Mouse (Mus musculus): Measurements from ENCODE around the gene Acsl5.

The Acsl5 gene
- long read RNA-seq, experiment 1, full-length matches to known transcripts, result 27 of 34 reads
- long read RNA-seq, experiment 1, partial matches to known transcripts, result 7 of 34 reads
- long read RNA-seq, experiment 1, other reads (novel, unspliced or antisense), result 0 of 34 reads
- long read RNA-seq, experiment 2, full-length matches to known transcripts, result 24 of 28 reads
- long read RNA-seq, experiment 2, partial matches to known transcripts, result 2 of 28 reads
- long read RNA-seq, experiment 2, other reads (novel, unspliced or antisense), result 2 of 28 reads

DNA sequence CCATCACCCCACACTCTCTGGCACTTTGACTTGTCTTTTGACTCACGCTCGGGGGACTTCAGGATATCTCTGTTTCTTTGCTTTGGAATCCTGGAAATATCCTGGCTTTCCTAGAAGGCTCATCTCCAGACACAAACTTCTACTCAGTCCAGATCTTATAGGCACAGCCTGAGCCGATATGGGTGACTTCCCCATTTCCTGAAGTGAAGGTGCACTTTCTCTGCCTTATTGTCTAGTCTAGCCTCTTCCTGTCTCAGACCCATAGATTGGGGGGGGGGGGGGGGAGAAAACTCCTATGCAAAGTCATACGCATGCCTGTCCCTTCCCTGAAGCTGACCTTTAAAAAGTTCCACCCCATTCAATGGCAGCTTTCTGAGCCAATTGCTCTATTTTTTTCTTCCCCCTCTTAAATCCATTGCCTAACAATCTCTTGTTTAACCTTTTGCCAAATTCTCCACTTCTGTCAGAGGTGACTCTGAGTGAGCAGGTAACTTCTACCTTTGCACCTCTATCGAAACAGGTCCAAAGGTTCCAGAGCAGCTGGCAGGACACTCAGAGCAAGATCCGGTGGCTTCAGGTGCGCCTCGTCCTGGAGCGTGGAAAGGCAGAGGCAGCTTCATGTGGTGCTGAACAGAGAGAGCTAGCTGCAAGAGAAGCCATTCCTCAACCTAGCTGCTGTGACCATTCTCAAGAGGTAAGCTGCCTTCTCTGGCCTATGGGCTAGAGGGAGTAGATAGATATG is at the start of gene Acsl5:
Gene Acsl5 (plus strand): TSS at position 556 of the 742 bp plus-strand sequence.
- intact Hi-C loops (cut with DNase I), result no loop called here

DNA sequence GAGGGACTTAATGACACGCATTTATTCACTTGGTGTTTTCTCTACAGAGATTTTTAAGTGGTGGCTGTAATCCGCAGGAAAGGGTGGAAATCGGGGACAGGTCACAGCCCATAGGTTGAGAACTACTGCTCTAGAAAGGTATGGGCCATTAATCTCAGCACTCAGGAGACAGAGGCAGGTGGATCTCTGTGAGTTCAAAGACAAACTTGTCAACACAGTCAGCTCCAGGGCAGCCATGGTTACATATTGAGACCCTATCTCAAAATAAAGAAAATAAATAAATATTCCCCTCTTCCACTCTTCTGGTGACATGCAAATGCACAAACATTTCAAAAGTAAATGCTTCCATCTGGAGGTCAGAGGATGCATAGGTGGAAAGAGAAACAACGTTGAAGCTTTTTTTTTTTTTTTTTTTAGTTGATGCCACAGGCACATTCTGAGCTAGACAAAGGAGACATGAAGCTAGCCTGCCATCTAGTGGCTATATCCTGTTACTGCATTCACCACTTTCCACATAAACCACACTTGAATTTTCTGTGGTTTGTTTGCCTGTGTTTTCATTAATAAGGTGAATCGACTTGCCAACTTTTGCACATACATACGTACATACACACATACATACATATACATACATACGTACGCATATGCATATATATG is 45.1 kb upstream of the Acsl5 start:
- intact Hi-C loops (cut with DNase I), result loop anchor here (5.0 kb wide), 1 partner anchor 1164 kb away; the partner anchor contains the start of gene Adra2a

DNA sequence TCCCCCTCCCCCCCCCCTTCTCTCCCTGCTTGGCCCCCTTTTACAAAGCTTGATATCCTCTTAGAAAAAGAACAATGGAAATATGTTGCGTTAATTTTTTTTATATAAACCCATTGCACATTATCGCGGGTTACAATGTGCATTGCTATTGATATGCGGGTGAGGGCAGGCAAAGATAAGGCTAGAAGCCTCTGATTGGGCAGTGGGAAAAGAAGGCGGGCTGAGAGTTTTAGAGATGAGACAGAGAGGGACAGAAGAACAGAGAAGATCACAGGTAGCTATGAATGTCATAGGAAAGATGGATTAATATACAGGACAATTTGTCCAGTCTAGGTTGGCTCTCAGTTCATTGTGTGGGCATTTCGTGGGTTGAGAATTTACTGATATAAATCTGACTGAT is 44.5 kb upstream of the Acsl5 start:
- intact Hi-C loops (cut with DNase I), result loop anchor here (5.0 kb wide), 1 partner anchor 1165 kb away; the partner anchor contains the start of gene Adra2a

DNA sequence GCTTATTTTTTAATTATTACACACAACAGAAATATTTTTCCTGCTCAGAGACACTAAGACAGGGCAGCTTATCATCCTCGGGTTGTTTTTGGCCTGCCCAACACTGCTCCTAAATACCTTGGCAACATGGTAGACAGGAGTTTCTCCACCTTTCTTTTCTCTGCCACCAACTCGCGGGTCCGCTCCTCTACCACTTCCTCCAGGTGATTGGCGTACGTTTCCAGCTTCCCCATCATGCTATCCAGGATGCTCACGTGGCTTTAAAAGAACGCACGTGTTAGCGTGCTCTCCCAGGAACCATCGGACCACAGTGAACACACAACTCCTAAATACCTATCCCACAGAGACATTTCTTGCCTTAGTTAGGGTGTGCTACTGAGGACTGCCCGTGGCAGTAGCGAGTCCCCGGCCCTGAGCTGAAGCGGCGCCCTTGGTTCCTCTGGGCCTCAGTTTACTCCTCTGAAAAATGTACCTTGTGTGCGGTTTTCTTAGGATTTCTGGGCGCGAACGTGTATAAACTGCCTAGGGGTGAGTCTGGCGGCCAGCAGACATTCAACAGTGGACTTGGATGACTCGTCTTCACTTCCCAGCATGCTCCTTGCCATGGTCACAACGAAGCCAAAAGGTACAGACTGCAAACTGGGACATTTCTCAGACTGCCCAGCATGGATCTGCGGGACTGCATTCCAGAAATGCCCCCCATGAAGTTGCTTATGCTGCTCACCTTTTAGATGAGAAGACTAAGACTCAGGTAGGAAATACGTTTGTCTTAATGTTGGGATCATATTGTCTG is 43.8 kb upstream of the Acsl5 start:
- intact Hi-C loops (cut with DNase I), result loop anchor here (5.0 kb wide), 1 partner anchor 1166 kb away; the partner anchor contains the start of gene Adra2a

DNA sequence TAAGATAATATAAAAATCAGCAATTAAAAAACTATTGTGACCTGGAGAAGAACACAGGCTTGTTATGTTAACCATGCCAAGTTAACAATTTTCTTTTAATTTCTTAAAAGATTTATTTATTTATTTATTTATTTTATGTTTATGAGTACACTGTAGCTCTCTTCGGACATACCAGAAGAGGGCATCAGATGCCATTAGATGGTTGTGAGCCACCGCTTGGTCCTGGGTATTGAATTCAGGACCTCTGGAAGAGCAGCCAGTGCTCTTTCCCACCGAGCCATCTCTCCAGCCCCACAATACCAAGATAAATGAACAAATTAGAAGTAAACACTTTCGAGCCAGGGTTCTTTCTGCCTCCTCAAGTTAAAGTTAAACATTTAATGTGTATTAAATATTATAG is 43.1 kb upstream of the Acsl5 start:
- intact Hi-C loops (cut with DNase I), result loop anchor here (5.0 kb wide), 1 partner anchor 1166 kb away; the partner anchor contains the start of gene Adra2a

DNA sequence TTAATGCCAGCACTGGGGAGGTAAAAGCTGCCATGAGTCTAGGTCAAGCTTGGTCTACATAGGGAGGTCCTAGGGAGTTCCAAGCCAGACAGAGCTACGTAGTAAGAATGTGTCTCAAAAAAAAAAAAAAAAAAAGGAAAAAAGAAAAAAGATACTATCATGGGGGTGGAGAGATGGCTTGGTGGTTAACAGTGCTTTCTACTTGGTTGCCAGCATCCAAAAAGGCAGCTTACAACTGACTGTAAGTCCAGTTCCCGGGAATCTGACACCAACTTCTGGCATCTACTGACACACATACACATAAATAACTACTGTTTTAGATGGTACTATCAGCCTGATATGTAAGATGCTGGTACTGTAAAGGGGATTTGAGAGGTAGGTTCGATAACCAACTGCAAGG is 42.7 kb upstream of the Acsl5 start:
- intact Hi-C loops (cut with DNase I), result loop anchor here (5.0 kb wide), 1 partner anchor 1167 kb away; the partner anchor contains the start of gene Adra2a

DNA sequence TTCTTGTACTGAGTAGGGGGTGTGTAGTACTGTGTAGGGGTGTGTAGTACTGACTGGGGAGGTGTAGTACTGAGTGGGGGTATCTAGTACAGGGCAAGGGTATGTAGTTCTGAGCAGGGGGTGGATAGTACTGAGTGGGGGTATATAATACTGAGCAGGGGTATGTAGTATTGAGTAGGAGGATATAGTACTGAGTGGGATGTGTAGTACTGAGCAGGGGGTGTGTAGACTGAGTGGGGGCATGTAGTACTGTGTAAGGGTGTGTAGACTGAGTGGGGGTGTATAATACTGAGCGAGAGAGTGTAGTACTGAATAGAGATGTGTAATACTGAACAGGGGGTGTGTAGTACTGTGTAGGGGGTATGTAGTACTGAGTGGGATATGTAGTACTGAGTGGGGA is 40.0 kb upstream of the Acsl5 start:
- intact Hi-C loops (cut with DNase I), result no loop called here

DNA sequence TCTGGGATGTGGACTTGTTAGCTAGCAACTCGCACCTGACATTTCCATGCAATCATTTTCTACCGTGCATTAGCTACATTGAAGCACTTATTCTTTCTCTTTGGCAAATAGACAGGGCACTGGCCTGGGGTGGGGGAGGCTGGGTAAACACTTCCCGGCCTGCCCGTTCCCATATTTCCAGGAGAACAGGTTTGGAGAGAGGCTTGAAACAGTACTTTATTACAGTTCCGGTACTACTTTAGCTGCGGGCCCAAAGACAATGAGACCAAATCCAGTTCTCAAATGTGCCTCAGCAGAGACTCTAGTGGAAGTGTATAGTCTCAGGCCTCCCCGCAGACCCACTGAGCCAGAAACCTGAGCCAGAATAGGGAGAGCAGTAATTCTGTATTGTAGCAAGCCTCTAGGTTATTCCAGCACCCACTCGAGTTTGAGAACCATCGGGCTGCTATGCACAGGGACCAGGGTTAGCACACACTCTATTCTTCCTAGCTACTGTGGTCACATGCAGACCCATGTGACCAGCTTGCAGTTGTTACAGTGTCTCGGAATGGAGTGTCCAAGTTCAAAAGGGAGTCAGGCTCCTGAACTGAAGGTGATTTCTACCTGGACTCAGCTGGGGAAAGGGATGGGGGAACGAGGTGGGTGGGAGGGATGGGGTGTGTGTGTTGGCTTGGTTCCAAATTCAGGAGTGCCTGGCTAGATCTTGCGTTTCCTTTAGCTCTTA is 38.0 kb upstream of the Acsl5 start:
- intact Hi-C loops (cut with DNase I), result no loop called here

DNA sequence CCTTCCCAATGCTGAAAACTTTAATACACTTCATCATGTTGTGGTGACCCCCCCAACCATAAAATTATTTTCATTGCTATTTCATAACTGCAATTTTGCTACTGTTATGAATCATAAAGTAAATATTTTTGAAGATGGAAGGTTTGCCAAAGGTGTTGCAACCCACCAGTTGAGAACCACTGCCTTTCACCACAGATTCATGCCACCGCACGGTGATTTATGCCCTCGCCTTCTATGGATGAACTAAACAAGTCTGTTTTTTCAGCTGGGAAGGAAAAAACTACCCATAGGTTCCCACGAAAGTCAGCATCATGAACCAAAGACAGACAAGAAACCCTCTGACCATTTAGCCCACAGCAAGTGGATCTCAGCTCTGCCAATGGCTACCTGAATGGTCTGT is 34.9 kb upstream of the Acsl5 start:
- intact Hi-C loops (cut with DNase I), result no loop called here

DNA sequence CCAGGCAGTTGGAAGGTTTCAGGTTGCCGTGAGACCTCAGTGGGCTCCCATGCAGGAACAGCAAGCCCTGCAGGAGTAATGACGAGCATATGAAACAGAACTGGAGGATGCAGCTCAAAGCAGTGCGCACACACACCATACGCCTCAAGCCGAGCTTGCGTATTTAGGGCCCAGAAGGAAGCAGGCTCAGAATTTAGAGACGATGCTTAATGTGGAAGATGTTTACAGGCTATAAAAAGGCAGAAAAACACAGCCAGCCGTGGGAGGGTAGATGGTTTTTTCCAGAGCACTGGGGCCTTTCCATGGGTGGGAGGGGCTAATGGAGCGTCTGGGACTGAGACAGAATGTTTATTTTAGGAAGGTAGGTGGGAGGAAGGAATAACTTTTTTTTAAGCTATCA is 34.4 kb upstream of the Acsl5 start:
- intact Hi-C loops (cut with DNase I), result no loop called here

DNA sequence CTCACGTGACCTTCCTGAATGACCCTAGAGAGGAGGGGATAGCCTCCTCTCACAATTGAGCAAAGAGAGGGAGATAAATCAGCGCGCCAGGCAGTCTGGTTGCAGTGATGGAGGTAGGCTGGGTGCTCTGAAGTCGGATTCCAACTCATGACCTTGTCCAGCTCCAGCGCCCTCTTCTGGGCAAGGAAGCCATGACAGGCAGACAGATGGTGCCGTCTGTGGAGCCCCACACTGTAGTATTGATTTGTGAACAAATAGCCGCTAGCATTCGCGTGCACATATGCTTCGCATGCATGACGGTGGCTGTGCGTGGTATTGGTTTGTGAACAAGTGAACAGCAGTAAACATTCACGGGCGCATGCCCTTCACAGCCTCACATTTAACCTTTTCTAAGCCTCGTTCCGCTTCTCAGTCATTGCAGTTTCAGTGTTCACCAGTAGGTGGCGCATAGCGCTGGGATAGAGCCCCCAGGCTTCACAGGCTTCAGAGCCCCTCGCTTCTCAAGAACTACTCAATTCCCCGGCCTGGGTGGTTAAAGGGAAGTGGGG is 33.5 kb upstream of the Acsl5 start:
- intact Hi-C loops (cut with DNase I), result loop anchor here (2.0 kb wide), 1 partner anchor 87 kb away; no protein-coding TSS in a partner anchor

DNA sequence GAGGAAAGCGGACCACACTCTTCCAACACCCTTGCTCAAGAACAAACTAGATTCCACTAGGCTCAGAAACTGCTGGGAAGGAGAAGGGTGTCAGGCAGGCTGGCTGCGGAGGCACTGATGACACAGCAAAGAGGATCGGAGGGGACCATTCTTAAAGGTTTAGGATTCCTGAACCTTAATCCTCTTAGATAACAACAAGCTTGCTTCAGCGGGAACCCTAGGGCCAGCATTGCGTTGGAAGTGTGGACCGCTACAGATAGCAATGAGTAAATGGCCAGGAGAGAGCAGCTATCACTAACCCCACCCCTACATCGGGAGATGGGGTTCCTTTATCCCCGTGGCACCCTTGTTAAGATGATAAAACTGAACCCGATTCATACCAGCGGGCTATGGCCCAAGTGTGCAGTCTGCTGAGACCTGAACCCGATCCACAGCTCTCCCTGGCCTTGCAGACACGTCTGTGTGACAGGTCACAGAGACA is 33.0 kb upstream of the Acsl5 start:
- intact Hi-C loops (cut with DNase I), result loop anchor here (2.0 kb wide), 1 partner anchor 86 kb away; no protein-coding TSS in a partner anchor

DNA sequence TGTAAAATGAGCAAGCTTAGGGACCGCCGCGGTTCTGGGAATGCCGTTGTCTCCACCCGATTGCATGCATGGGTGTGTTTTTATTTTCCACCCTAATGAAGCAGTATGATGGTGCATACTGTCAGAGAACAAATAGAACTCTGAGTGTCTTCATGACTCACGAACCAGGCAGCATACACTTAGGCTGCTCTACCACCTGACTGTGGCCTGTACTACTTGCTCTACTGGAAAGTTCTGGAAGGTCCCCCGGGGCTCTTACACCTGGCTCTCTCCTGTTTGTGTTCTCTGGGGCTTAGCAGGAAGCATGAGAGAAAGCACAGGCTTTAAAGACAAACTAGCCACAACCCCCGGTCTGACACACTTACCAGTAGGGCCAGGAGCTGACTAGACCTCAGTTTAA is 32.4 kb upstream of the Acsl5 start:
- intact Hi-C loops (cut with DNase I), result loop anchor here (2.0 kb wide), 1 partner anchor 85 kb away; no protein-coding TSS in a partner anchor

DNA sequence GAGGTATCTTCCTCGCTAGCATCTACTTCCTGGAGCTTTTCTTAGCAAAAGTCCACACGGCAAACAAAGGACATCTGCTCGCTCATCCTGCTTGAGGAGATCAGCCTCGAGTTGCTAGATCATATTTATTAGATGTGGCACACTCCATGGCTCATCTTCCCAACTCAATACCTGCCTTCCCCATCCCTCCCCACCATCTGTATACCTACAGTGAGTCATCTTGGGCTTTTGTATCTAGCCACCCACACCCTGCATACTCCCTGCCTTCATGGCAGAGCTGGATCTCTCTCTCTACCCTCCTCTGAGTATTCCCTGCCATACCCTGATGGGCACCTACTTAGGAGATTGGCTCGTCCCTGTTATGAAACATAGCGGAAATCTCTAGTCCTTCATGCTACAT is 30.5 kb upstream of the Acsl5 start:
- intact Hi-C loops (cut with DNase I), result loop anchor here (5.0 kb wide), 1 partner anchor 41 kb away; no protein-coding TSS in a partner anchor

DNA sequence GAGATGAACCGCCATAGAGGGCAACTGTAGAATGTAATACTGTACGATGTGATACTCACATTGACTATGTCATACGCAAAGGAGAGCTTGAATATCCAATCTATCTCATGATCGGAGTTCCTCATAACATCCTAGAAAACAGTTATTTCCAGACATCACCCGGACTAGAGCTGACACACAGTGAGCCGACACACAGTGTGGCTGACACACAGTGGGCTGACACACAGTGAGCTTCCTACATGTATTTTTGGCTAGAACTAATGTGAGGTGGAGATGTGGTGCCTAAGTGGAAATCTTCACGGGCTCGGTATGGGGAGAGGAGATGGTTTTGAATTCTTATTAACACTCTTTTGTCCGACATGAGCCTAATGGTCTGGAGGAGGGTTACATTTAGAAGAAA is 29.5 kb upstream of the Acsl5 start:
- intact Hi-C loops (cut with DNase I), result loop anchor here (5.0 kb wide), 1 partner anchor 40 kb away; no protein-coding TSS in a partner anchor

DNA sequence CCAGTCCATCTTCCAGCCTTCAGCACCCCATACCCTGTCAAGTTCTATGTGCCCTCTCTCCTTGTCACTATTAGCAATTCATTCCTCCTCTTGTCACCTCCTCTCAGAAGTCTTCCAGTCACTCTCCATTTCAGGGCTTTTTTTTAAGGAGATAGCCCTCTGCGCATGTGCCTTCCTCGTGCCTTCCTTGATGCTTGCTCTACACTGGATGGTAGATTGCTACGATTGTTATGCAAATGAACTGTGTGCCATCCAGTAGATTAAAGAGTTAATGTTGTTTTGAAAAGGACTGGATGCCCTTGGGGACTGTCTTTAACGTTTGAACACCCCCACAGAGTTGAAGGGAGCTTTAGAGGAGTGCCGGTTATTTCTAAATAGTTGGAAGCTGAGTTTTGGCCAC is 25.1 kb upstream of the Acsl5 start:
- intact Hi-C loops (cut with DNase I), result no loop called here

DNA sequence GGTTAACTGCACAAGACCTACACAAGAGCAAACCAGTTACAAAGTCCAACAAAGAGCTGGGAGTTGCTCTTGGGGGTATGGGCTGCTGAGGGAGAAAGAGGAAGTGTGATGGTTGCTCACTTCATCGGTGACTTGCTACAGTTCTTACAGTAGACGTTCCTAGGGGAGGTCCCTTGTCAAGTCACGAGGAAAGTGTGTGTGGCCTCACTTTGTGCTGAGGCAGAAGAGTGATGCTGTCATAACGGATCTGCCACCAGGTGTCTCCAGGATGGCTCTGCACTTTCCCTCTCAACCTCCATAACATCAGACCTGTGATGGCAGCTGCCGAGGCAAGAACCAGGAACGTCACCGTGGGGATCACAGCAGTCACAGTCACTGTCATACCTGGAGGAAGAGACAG is 24.6 kb upstream of the Acsl5 start:
- intact Hi-C loops (cut with DNase I), result no loop called here

DNA sequence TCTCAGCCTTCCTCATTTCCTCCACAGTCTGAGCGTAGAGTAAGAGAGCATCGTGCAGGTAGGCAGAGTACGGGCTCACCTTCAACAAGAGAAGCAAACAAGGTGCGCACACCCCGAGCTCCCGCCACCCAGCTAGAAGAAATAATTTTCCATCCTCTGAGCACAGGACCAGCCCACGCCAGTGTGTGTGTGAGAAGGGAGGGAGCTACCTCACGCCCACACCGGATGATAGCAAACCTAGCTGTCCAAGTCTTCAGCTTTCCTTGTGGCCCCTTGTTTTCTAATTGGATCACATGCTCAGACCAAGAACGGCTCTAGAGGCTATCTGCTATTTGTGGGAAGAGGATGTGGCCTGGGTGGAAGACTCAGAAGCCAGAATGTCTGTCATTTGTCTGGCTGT is 20.7 kb upstream of the Acsl5 start:
- intact Hi-C loops (cut with DNase I), result no loop called here

DNA sequence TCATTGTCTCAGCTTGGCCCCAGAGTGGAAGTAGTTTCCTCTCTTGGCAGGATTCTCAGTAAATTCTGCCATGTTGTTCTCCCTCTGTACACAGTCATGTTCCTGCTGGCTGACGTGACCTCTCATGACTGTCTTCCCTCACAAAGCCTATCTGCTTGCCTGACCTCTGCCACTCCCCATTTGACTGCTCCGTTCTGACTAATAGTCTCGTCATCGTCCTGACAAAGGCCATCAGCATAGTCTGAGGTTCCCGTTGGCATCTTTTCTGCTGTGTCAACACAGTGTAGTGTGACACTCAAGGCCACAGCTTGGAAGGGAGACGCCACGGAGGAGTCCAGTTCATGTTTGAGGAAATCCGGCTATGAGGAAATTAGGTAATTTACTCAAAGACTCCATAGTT is 19.6 kb upstream of the Acsl5 start:
- intact Hi-C loops (cut with DNase I), result no loop called here

DNA sequence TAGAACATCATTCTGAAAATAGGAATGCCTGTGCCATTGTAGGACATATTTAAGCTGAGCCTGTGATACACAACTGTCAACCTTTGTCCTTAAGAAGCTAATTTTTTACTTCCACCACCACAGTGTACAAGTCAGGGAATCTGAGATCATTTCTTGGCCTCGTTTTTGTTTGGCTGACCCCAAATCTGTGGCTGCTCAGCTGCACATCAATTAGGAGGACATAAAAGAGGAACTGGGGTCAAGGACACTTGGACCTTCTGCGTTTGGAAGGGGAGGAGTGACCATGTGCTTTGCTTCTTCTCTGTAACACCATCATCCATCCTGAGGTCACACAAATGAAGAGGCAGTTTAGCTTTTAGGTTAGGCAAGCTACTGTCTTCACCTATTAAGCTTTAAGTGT is 15.7 kb upstream of the Acsl5 start:
- intact Hi-C loops (cut with DNase I), result no loop called here
